Mouse (Mus musculus): Measurements from ENCODE around the gene Rapsn.

DNA sequence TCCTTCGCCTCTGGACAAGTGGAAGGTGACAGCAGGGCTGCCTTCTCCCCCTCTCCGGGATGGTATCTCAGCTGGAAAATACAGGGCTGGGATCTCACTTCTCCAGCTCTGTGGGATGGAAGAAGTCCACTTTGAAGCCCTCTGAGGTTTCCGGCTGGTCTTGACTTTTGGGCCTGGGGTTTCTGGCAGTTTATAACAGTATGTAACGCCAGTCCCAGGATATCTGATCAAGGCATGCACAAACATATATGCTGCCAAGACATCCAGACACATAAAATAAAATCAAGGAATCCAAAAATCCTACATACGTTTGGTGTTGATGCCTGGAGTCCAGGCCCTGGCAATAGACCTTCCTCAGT is 43.6 kb downstream of the Rapsn start:
- TF ChIP-seq CTCF (IDR thresholded peaks at IDR 0.05; ENCODE audit: borderline replicate concordance, extremely low read depth, insufficient read depth, insufficient read length): no peak
- no peak for TF ChIP-seq POLR2A (IDR thresholded peaks at IDR 0.05; ENCODE audit: borderline replicate concordance, extremely low read depth, insufficient read depth, insufficient read length, poor library complexity, severe bottlenecking)
